Mouse (Mus musculus) CH12.LX (cell line): Measurements from ENCODE around the gene Slc16a9. TPM values are rescaled to one million over a fixed set of nuclear protein-coding genes. Genes with fewer than 3 reads are reported as not detected.

Experiments used
- DNase-seq: peaks from one replicate; pipeline ENCODE4 v3.0.0-alpha.2; 2013; ENCODE audit errors: extremely low read depth
- H3K27ac ChIP-seq: 2 replicates; pipeline ENCODE4 v1.5.1; 2012; ENCODE audit warnings: low read depth, mild to moderate bottlenecking, control low read depth, moderate library complexity; ENCODE audit not compliant: insufficient read depth
- H3K27me3 ChIP-seq: replicated peaks from 2 replicates; pipeline ENCODE3; 2012; ENCODE audit warnings: inconsistent platforms
- H3K36me3 ChIP-seq, 2 experiments: replicated peaks in 1 of 2; 2 replicates each; pipeline versions ENCODE3 to v1.6.1; 2012; ENCODE audit warnings: inconsistent platforms in 1 of 2, low read length in 1 of 2, mild to moderate bottlenecking in 1 of 2, mixed read lengths in 1 of 2, moderate library complexity in 1 of 2; ENCODE audit not compliant: control insufficient read depth in 1 of 2, insufficient read depth in 1 of 2
- H3K4me1 ChIP-seq, 2 experiments: 2 replicates each; pipeline ENCODE4 v1.6.1; 2012; ENCODE audit warnings: inconsistent platforms in 1 of 2, moderate library complexity in 1 of 2; ENCODE audit not compliant: insufficient read depth in 2 of 2, control insufficient read depth in 1 of 2
- H3K4me2 ChIP-seq: 2 replicates; pipeline ENCODE4 v1.6.1; 2012; ENCODE audit warnings: low read depth, mild to moderate bottlenecking, control low read depth; ENCODE audit not compliant: poor library complexity, insufficient read depth, severe bottlenecking
- H3K4me3 ChIP-seq, 3 experiments: fragments of 150-350 bp in 1 of 3; sonication (generic) in 1 of 3; replicated peaks in 1 of 3; 2 replicates each; pipeline versions ENCODE3 to v1.5.1; 2011 to 2012; ENCODE audit warnings: low read depth in 2 of 3, low read length in 2 of 3, mild to moderate bottlenecking in 2 of 3, moderate library complexity in 2 of 3, control low read depth in 1 of 3, improper control_type of control experiment in 1 of 3, inconsistent platforms in 1 of 3, mixed read lengths in 1 of 3; ENCODE audit not compliant: poor library complexity in 1 of 3
- H3K79me2 ChIP-seq: replicated peaks from 2 replicates; pipeline ENCODE4 v1.6.1; 2012; ENCODE audit warnings: mild to moderate bottlenecking, moderate library complexity; ENCODE audit not compliant: control insufficient read depth, poor library complexity, insufficient read depth, severe bottlenecking; ENCODE audit errors: extremely low read depth
- H3K9ac ChIP-seq: 2 replicates; pipeline ENCODE4 v1.6.1; 2012; ENCODE audit warnings: low read depth, mild to moderate bottlenecking, control low read depth, moderate library complexity; ENCODE audit not compliant: insufficient read depth
- H3K9me3 ChIP-seq: replicated peaks from 2 replicates; pipeline ENCODE3; 2012; ENCODE audit warnings: low read length, inconsistent platforms, mixed read lengths
- CHD2 ChIP-seq: IDR thresholded peaks from 2 replicates; pipeline ENCODE4 v1.6.1; 2011; ENCODE audit warnings: low read length, improper control_type of control experiment
- CTCF ChIP-seq, 2 experiments: IDR thresholded peaks in 1 of 2; conservative IDR thresholded peaks in 1 of 2; 2 replicates each; pipeline ENCODE4 v1.5.1; 2011 to 2012; ENCODE audit warnings: low read depth in 2 of 2, low read length in 2 of 2, improper control_type of control experiment in 1 of 2, inconsistent platforms in 1 of 2, mild to moderate bottlenecking in 1 of 2, moderate library complexity in 1 of 2
- E2F4 ChIP-seq: IDR thresholded peaks from 2 replicates; pipeline ENCODE4 v1.6.1; 2011; ENCODE audit warnings: low read depth, low read length, improper control_type of control experiment; ENCODE audit not compliant: insufficient replicate concordance
- ELF1 ChIP-seq: IDR thresholded peaks from 2 replicates; pipeline ENCODE4 v1.6.1; 2014; ENCODE audit warnings: low read depth, mild to moderate bottlenecking, inconsistent platforms, low read length, improper control_type of control experiment
- ETS1 ChIP-seq: conservative IDR thresholded peaks from 2 replicates; pipeline ENCODE4 v1.6.1; 2012; ENCODE audit warnings: low read depth, mild to moderate bottlenecking, inconsistent platforms, low read length, improper control_type of control experiment, moderate library complexity
- GABPA ChIP-seq: IDR thresholded peaks from 2 replicates; pipeline ENCODE4 v1.6.1; 2012; ENCODE audit warnings: low read depth, low read length, improper control_type of control experiment, inconsistent platforms; ENCODE audit not compliant: insufficient replicate concordance
- HCFC1 ChIP-seq: IDR thresholded peaks from 2 replicates; pipeline ENCODE4 v1.6.1; 2012; ENCODE audit warnings: low read depth, mild to moderate bottlenecking, inconsistent platforms, low read length, improper control_type of control experiment
- JUN ChIP-seq: IDR thresholded peaks from 2 replicates; pipeline ENCODE4 v1.6.1; 2011; ENCODE audit warnings: low read depth, mild to moderate bottlenecking, low read length, improper control_type of control experiment, moderate library complexity; ENCODE audit not compliant: insufficient read depth
- JUND ChIP-seq: conservative IDR thresholded peaks from 2 replicates; pipeline ENCODE4 v1.6.1; 2011; ENCODE audit warnings: low read depth, low read length, improper control_type of control experiment
- MAFK ChIP-seq: IDR thresholded peaks from 2 replicates; pipeline ENCODE4 v1.6.1; 2011; ENCODE audit warnings: low read length, improper control_type of control experiment; ENCODE audit not compliant: insufficient replicate concordance
- MAZ ChIP-seq: IDR thresholded peaks from 2 replicates; pipeline ENCODE4 v1.6.1; 2012; ENCODE audit warnings: low read depth, mild to moderate bottlenecking, inconsistent platforms, low read length, improper control_type of control experiment, moderate library complexity
- MEF2A ChIP-seq: IDR thresholded peaks from 2 replicates; pipeline ENCODE4 v1.6.1; 2014; ENCODE audit warnings: low read depth, mild to moderate bottlenecking, inconsistent platforms, low read length, improper control_type of control experiment, borderline replicate concordance
- MXI1 ChIP-seq: IDR thresholded peaks from 2 replicates; pipeline ENCODE4 v1.6.1; 2011; ENCODE audit warnings: mild to moderate bottlenecking, low read depth, low read length, improper control_type of control experiment
- MYC ChIP-seq: IDR thresholded peaks from 2 replicates; pipeline ENCODE4 v1.6.1; 2011; ENCODE audit warnings: low read depth, mild to moderate bottlenecking, improper control_type of control experiment, low read length
- NELFE ChIP-seq: IDR thresholded peaks from 2 replicates; pipeline ENCODE4 v1.6.1; 2011; ENCODE audit warnings: low read depth, low read length, improper control_type of control experiment
- NRF1 ChIP-seq: IDR thresholded peaks from 2 replicates; pipeline ENCODE4 v1.6.1; 2014; ENCODE audit warnings: low read depth, mild to moderate bottlenecking, inconsistent platforms, low read length, improper control_type of control experiment, moderate library complexity
- PAX5 ChIP-seq: IDR thresholded peaks from 2 replicates; pipeline ENCODE4 v1.6.1; 2012; ENCODE audit warnings: low read length, inconsistent platforms, mixed read lengths
- RCOR1 ChIP-seq: conservative IDR thresholded peaks from 2 replicates; pipeline ENCODE4 v1.6.1; 2012; ENCODE audit warnings: low read depth, mild to moderate bottlenecking, inconsistent platforms, low read length, improper control_type of control experiment
- SMC3 ChIP-seq: IDR thresholded peaks from 2 replicates; pipeline ENCODE4 v1.6.1; 2011; ENCODE audit warnings: low read depth, low read length, improper control_type of control experiment
- TCF12 ChIP-seq: IDR thresholded peaks from 2 replicates; pipeline ENCODE4 v1.6.1; 2014; ENCODE audit warnings: low read depth, mild to moderate bottlenecking, inconsistent platforms, low read length, improper control_type of control experiment
- UBTF ChIP-seq: IDR thresholded peaks from 2 replicates; pipeline ENCODE4 v1.6.1; 2012; ENCODE audit warnings: low read depth, mild to moderate bottlenecking, inconsistent platforms, low read length, improper control_type of control experiment, moderate library complexity
- USF1 ChIP-seq: IDR thresholded peaks from 2 replicates; pipeline ENCODE4 v1.6.1; 2014; ENCODE audit warnings: low read depth, mild to moderate bottlenecking, inconsistent platforms, low read length, improper control_type of control experiment
- ZC3H11A ChIP-seq: IDR thresholded peaks from 2 replicates; pipeline ENCODE4 v1.6.1; 2012; ENCODE audit warnings: low read depth, mild to moderate bottlenecking, inconsistent platforms, low read length, improper control_type of control experiment
- ZMIZ1 ChIP-seq: IDR thresholded peaks from 2 replicates; pipeline ENCODE4 v1.6.1; 2012; ENCODE audit warnings: low read depth, mild to moderate bottlenecking, inconsistent platforms, low read length, improper control_type of control experiment
- ZNF384 ChIP-seq: IDR thresholded peaks from 2 replicates; pipeline ENCODE4 v1.6.1; 2012; ENCODE audit warnings: low read depth, low read length, improper control_type of control experiment, inconsistent platforms
- dilution Hi-C: fragments of 300-500 bp; cut with MboI; formaldehyde crosslinking; loops from 2 replicates; pipeline ENCODE4 v1.14.3; 2020; ENCODE audit warnings: low sequenced_read_pairs; ENCODE audit not compliant: extremely low pct_unique_long_range_greater_than_20kb, extremely low pct_ligation_motif_present
- in situ Hi-C: fragments of 300-500 bp; cut with MboI; formaldehyde crosslinking; loops from 3 replicates; pipeline ENCODE4 v1.14.3; 2019; ENCODE audit warnings: low sequenced_read_pairs, low pct_ligation_motif_present, low pct_unique_long_range_greater_than_20kb, mixed read lengths
- polyA plus RNA-seq: library from polyadenylated mRNA; unstranded; fragments of >175 nt; gene quantifications from 2 replicates; pipeline ENCODE4 v1.2.1, GENCODE M21; 2012; ENCODE audit warnings: low read depth; ENCODE audit not compliant: insufficient read length
- total RNA-seq, 2 experiments: library from RNA; depleted of rRNA; stranded (reverse); fragments of 300-350 nt in 1 of 2; fragments of >200 nt in 1 of 2; gene quantifications; 2 replicates each; pipeline ENCODE4 v1.2.3; 2012 to 2014

Slc16a9 gene
- total and polyA plus RNA-seq, 3 experiments = not detected

- no peak for DNase-seq
- H3K4me1 ChIP-seq = no peaks in the 10 kb centered on the region
- H3K36me3 ChIP-seq = no peaks in the 10 kb centered on the region
- no peaks in the 10 kb centered on the region for H3K9me3 ChIP-seq
- H3K4me3 ChIP-seq = no peak overlapping the region
- no peaks in the 10 kb centered on the region for H3K27me3 ChIP-seq
- dilution Hi-C loops = no loop called here
- in situ Hi-C loops = no loop called here
- no peak overlapping the region for H3K27ac ChIP-seq
- TF ChIP-seq TCF12 (no peak), CHD2 (no peak), E2F4 (no peak), JUND (no peak), MXI1 (no peak), JUN (no peak), SMC3 (no peak), PAX5 (no peak), NELFE (no peak), HCFC1 (no peak), GABPA (no peak), MYC (no peak), UBTF (no peak), ZC3H11A (no peak), MEF2A (no peak), MAZ (no peak), RCOR1 (no peak), ZNF384 (no peak), NRF1 (no peak)
- H3K9ac ChIP-seq = no peak overlapping the region
- H3K4me2 ChIP-seq = no peak overlapping the region
- no peaks in the 10 kb centered on the region for H3K79me2 ChIP-seq
Observed at GRCm38 (mm10) chr10:70224571-70224970, 20.3 kb upstream of the Slc16a9 start.

DNA sequence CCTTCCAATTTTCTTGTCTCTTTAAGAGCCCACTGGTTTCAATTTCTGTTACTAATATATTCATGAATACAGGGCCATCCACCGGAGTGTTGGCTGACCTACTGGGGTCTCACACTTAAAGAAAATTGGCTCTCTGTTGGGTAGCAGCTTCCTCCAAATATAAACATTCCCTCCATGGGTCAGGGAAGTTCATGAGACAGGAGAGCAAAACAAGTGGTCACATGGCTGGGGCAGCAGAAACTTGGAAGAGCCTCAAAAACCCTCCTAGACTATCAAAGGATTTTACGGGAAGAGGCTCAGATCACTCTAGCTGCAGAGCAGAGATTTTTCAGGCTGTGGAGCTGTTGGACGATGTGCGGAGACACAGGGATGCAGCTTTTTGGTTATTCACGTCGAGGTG is 19.1 kb upstream of the Slc16a9 start:
- Histone ChIP-seq H3K9ac (no peak overlapping the region), H3K4me1 (no peaks in the 10 kb centered on the region), H3K27ac (no peak overlapping the region), H3K27me3 (no peaks in the 10 kb centered on the region), H3K4me2 (no peak overlapping the region), H3K36me3 (no peaks in the 10 kb centered on the region), H3K4me3 (no peak overlapping the region), H3K9me3 (no peaks in the 10 kb centered on the region), H3K79me2 (no peaks in the 10 kb centered on the region)
- TF ChIP-seq USF1 = no peak
- TF ChIP-seq ETS1 = no peak
- no peak for TF ChIP-seq ZMIZ1
- no peak for TF ChIP-seq MAFK
- TF ChIP-seq ELF1 = no peak
- TF ChIP-seq HCFC1 = no peak
- no peak for TF ChIP-seq NRF1
- TF ChIP-seq MEF2A = no peak
- TF ChIP-seq CTCF (conservative IDR thresholded peaks at IDR 0.05 in 1 of 2, IDR thresholded peaks at IDR 0.05 in 1 of 2; ENCODE audit: low read depth in 2 of 2, low read length in 2 of 2) = no peak
- in situ Hi-C loops = no loop called here
- dilution Hi-C loops = no loop called here
- no peak for DNase-seq
